15 mouse cellular contexts compared by ENCODE assay signal in genomic region chr6:11942089-11942488, GRCm38 (mm10).
"Had no signal": no experiment of that assay in that cellular context is flagged by ENCODE, and none has a peak within 500 bp of the region (broad histone marks: within the 10 kb centered on the region; RNA-seq: fewer than 3 reads in every experiment).

No protein-coding gene starts in this region.

- DNase-seq: liver, postnatal 0 days; lung, adult 2 months; lung, postnatal 14 days; lung, postnatal 4 days; midbrain, embryonic 14.5 days; retina, postnatal 1 day; right cerebral cortex, adult 18-20 months; right cerebral cortex, postnatal 25 days; right cerebral cortex, postnatal 4 days; spleen, adult 18-20 months; thymus, adult 18-20 months; thymus, postnatal 14 days; thymus, postnatal 36 days had no signal

- ATAC-seq: liver, postnatal 0 days; lung, postnatal 0 days; midbrain, embryonic 16.5 days had no signal
